Mouse (Mus musculus) brain, embryonic 14.5 days (tissue): ENCODE measurements around the gene Akap1. TPM values are rescaled to one million over a fixed set of nuclear protein-coding genes. Genes with fewer than 3 reads are reported as not detected.

Source experiments
- DNase-seq: peaks from one replicate; pipeline ENCODE4 v3.0.0-alpha.2; 2011; ENCODE audit warnings: low read depth
- CTCF ChIP-seq: fragments of 200-500 bp; IDR thresholded peaks from 2 replicates; pipeline ENCODE4 v1.5.1; 2012; ENCODE audit warnings: inconsistent platforms, mild to moderate bottlenecking, moderate library complexity, borderline replicate concordance; ENCODE audit not compliant: insufficient read depth, insufficient read length; ENCODE audit errors: extremely low read depth
- POLR2A ChIP-seq: fragments of 200-500 bp; IDR thresholded peaks from 2 replicates; pipeline ENCODE4 v1.6.1; 2012; ENCODE audit warnings: mild to moderate bottlenecking, inconsistent platforms, borderline replicate concordance; ENCODE audit not compliant: poor library complexity, insufficient read depth, insufficient read length, severe bottlenecking; ENCODE audit errors: extremely low read depth
- polyA plus RNA-seq: library from polyadenylated mRNA; depleted of rRNA; stranded (reverse); fragments of >200 nt; gene quantifications from 2 replicates; pipeline ENCODE4 v1.2.3, GENCODE M21; 2012; rRNA removed

The Akap1 gene
- polyA plus RNA-seq, 1 experiment = 54.1 TPM

DNA sequence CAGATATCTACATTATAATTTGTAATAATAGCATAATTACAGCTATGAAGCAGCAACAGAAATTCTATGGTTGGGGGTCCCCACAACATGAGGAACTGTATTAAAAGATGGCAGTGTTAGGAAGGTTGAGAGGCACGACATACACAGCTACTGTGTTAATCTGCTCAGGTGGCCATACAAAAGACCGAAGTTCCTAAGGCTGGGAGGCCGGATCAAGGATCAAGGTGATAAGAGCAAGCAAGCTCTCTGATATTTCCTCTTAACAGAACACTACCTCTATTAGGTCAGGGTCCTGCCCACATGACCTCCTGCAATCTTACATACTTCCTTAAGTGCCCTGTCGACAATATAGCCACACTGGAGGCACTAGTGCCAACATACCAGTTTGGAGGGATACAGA, 80.9 kb downstream of the Akap1 start:
- DNase-seq = no peak
- TF ChIP-seq CTCF = no peak
- no peak for TF ChIP-seq POLR2A

DNA sequence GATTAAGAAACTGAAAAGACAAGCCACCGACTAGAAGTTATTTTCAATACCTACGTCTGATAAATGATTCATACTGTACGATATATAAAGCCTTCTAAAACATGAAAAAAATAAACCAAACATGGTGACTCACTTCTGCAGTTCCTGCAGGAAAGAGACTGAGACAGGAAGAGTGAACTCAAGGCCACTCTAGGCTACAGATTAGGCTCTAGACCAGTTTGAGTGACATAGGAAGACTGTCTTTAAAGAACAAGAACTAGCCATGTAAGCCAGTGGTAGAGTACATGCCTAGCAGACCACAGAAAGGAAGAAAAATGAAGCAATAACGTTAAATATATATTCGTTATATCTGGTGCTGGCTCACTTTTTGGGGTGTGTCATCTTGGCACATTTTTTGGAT, 81.9 kb downstream of the Akap1 start:
- TF ChIP-seq POLR2A (no peak), CTCF (no peak)

More for the DNA sequence above, 81.9 kb downstream of the Akap1 start:
- no peak for DNase-seq

Other genes with a start within 250 kb of the Akap1 start
- 74.1 and 90.4 TPM in 2 replicates for gene Msi2, start 146.1 kb downstream of the Akap1 start, polyA plus RNA-seq
- gene Scpep1, start 90.9 kb upstream of the Akap1 start, polyA plus RNA-seq = 15.7 and 16.5 TPM in 2 replicates
- not detected in 2 replicates for gene Elobl, start 102.3 kb upstream of the Akap1 start, polyA plus RNA-seq
- 28.9 and 31.3 TPM in 2 replicates for gene Coil, start 105.7 kb upstream of the Akap1 start, polyA plus RNA-seq
- 1.7 and 3.2 TPM in 2 replicates for gene Trim25, start 134.8 kb upstream of the Akap1 start, polyA plus RNA-seq
- gene Dgke, start 202.3 kb upstream of the Akap1 start, polyA plus RNA-seq = 18.4 and 23.1 TPM in 2 replicates
- 0.56 TPM in 1 of 2 replicates, not detected in the other for gene Gm525, start 209.3 kb upstream of the Akap1 start, polyA plus RNA-seq